Mouse (Mus musculus) brain, embryonic 14.5 days (tissue): ENCODE results near the gene Tktl2.

ENCODE experiments used
- CTCF ChIP-seq: fragments of 200-500 bp; IDR thresholded peaks from 2 replicates; pipeline ENCODE4 v1.5.1; 2012; ENCODE audit warnings: inconsistent platforms, mild to moderate bottlenecking, moderate library complexity, borderline replicate concordance; ENCODE audit not compliant: insufficient read depth, insufficient read length; ENCODE audit errors: extremely low read depth
- POLR2A ChIP-seq: fragments of 200-500 bp; IDR thresholded peaks from 2 replicates; pipeline ENCODE4 v1.6.1; 2012; ENCODE audit warnings: mild to moderate bottlenecking, inconsistent platforms, borderline replicate concordance; ENCODE audit not compliant: poor library complexity, insufficient read depth, insufficient read length, severe bottlenecking; ENCODE audit errors: extremely low read depth

- TF ChIP-seq CTCF, result no peak
- TF ChIP-seq POLR2A, result no peak
Observed at GRCm38 (mm10) chr8:66520576-66520975, 9.0 kb downstream of the Tktl2 start.
